Mouse (Mus musculus): ENCODE measurements around the gene Nxpe5.

GRCm38 (mm10) chr5:138291638-138292037 is 65.9 kb downstream of the Nxpe5 start:
- TF ChIP-seq CTCF (IDR thresholded peaks at IDR 0.05) (no peak), EP300 (IDR thresholded peaks at IDR 0.05) (no peak)
